Mouse (Mus musculus) limb, embryonic 14.5 days (tissue): ENCODE results near the gene Gpr61. TPM values are rescaled to one million over a fixed set of nuclear protein-coding genes. Genes with fewer than 3 reads are reported as not detected.
A peak's percentile ranks its signal among the peaks of the same experiment; 100 is the strongest.

Source experiments
- ATAC-seq: fragments of 200-750 bp; cut with Nextera tagmentation; 2 replicates; pipeline ENCODE4 v1.8.0; 2017; ENCODE audit warnings: low read depth, moderate number of reproducible peaks, moderate TSS enrichment; ENCODE audit not compliant: low FRiP score
- DNase-seq: peaks from one replicate; pipeline ENCODE4 v3.0.0-alpha.2; 2015; ENCODE audit warnings: low spot score
- H3K27ac ChIP-seq: fragments of 300-500 bp; sonication (generic); replicated peaks from 2 replicates; pipeline ENCODE4 v1.5.1; 2014; ENCODE audit warnings: low read depth, mild to moderate bottlenecking, low read length, moderate library complexity, mixed read lengths
- H3K27me3 ChIP-seq: fragments of 300-500 bp; sonication (generic); 2 replicates; pipeline ENCODE4 v1.6.1; 2014; ENCODE audit warnings: low read length, mixed read lengths; ENCODE audit not compliant: control insufficient read depth, insufficient read depth
- H3K36me3 ChIP-seq: fragments of 300-500 bp; sonication (generic); 2 replicates; pipeline ENCODE4 v1.6.1; 2014; ENCODE audit warnings: mild to moderate bottlenecking, low read length, moderate library complexity, mixed read lengths; ENCODE audit not compliant: control insufficient read depth, insufficient read depth
- H3K4me1 ChIP-seq: fragments of 300-500 bp; sonication (generic); 2 replicates; pipeline ENCODE4 v1.6.1; 2014; ENCODE audit warnings: antibody characterized with exemption, low read length, mixed read lengths; ENCODE audit not compliant: control insufficient read depth, insufficient read depth
- H3K4me2 ChIP-seq: fragments of 300-500 bp; sonication (generic); replicated peaks from 2 replicates; pipeline ENCODE4 v1.6.1; 2014; ENCODE audit warnings: low read depth, mild to moderate bottlenecking, low read length, moderate library complexity; ENCODE audit not compliant: severe bottlenecking
- H3K4me3 ChIP-seq: fragments of 300-500 bp; sonication (generic); replicated peaks from 2 replicates; pipeline ENCODE4 v1.5.1; 2014; ENCODE audit warnings: low read length
- H3K9ac ChIP-seq: fragments of 300-500 bp; sonication (generic); 2 replicates; pipeline ENCODE4 v1.6.1; 2014; ENCODE audit warnings: mild to moderate bottlenecking, low read depth, low read length, moderate library complexity; ENCODE audit not compliant: severe bottlenecking
- H3K9me3 ChIP-seq: fragments of 300-500 bp; sonication (generic); 2 replicates; pipeline ENCODE4 v1.6.1; 2016; ENCODE audit warnings: low read length; ENCODE audit not compliant: control insufficient read depth
- POLR2A ChIP-seq: fragments of 200-500 bp; IDR thresholded peaks from 2 replicates; pipeline ENCODE4 v1.8.0; 2012; ENCODE audit warnings: inconsistent platforms, mild to moderate bottlenecking, moderate library complexity, borderline replicate concordance; ENCODE audit not compliant: insufficient read depth, insufficient read length; ENCODE audit errors: extremely low read depth
- WGBS: fragments of 180-500 bp; shearing (Covaris S2); extraction: QIAGEN DNeasy Blood & Tissue Kit; methylation state at CpG from one replicate; pipeline ENCODE4 v1.1.7; 2014; 5-methylcytosine and 5-hydroxymethylcytosine counted together
- polyA plus RNA-seq, 2 experiments: library from polyadenylated mRNA; depleted of rRNA in 1 of 2; stranded (reverse) in 1 of 2; unstranded in 1 of 2; fragments of >200 nt; fragmentation: Nextera tagmentation in 1 of 2; extraction: Ambion mirVana in 1 of 2; gene quantifications; 2 replicates each; pipeline versions ENCODE4 v1.2.1 to v1.2.3; 2012 to 2014

Gpr61 gene
- polyA plus RNA-seq, 2 experiments = 0.10 to 0.26 TPM

DNA sequence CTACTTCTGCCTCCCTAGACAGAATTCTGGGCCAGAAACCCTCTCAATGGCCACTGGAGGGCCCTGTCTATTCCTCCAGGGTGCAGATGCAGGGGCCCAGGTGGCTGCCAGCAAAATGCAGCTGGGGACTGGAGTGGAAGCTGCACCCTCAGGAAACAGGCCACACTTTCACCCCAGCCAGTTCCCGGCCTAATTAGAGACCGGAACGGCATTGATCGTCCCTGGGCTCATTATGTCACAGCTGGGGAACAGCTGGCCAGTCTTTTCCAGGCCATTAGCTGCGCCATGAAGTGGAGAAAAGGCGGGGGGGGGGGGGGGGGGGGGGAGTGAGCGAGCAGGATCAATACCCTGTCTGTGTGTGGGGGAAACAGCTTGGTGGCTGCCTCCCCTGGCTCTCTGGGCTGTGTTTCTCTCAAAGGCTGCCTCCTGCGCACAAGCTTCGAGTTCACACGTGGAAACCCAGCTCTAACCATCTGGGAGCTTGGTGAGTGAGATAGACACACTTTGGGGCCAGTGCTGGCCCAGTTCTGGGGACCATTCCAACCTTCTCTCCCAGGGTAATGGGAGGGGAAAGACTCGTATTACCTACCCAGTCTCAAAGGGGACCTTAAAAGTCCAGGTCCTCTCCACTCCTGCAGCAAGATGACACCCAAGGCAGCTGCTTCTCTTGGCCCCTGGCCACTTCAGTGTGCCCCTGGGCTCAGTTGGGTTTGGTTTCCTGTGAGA lies 12.0 kb upstream of the Gpr61 start:
- ATAC-seq = peak; percentile 79
- DNase-seq = peak; percentile 76
- peak overlapping the region; percentile 15; the same call in 1 of the 2 replicates for H3K4me2 ChIP-seq

DNA sequence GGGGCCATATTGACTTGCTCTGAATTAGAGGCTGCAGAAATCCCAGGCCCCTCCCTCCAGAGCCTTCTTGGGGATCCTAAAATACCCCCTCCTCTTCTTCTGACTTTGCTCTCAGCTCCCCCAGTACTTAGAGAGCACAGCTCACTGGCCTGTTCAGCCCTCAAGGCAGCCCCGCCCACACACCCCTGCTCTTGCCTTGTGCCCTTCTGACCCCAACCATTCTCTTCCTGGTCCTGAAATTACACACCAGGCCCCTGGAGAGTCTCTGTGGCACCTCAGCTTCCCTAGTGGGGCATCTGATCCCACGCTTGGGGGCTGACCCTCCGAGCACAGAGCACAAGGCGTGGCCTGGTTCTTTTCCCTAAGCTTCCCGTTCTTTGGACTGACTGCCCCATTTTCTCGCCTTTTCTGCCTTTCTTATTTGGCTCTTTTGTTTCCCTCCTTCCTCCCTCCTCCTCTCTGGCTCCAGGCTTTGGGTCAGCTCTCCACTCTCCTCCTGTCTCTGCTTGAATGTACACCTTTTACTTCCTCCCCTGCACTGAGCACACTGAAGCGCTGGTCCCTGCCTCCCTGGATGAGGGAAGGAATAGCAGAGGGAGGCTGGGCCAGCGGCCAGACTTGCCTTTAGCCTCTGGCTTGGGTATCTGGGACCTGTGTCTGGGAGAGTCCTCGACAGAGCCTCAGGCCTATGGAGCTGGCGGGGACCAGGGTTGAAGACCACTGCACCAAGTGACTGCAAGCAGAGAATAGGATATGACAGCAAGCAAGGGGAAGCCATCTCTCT lies 11.0 kb upstream of the Gpr61 start:
- no peak overlapping the region for H3K9ac ChIP-seq
- peaks cover 45% of the 10 kb centered on the region for H3K4me1 ChIP-seq
- H3K27me3 ChIP-seq = no peaks in the 10 kb centered on the region
- no peak for TF ChIP-seq POLR2A
- 22% methylated on average over 10 of the region's 10 CpGs for WGBS
- H3K4me2 ChIP-seq = no peak overlapping the region
- no peaks in the 10 kb centered on the region for H3K36me3 ChIP-seq
- peak; percentile 18; the same call in 1 of the 2 replicates for ATAC-seq
- no peak overlapping the region for H3K4me3 ChIP-seq
- no peak for DNase-seq
- peak overlapping the region; percentile 10; the same call in 1 of the 2 replicates for H3K27ac ChIP-seq
- H3K9me3 ChIP-seq = no peaks in the 10 kb centered on the region

More for the DNA sequence above, 12.0 kb upstream of the Gpr61 start:
- peaks cover 45% of the 10 kb centered on the region for H3K4me1 ChIP-seq
- H3K4me3 ChIP-seq = no peak overlapping the region
- 11% methylated on average over 10 of the region's 11 CpGs for WGBS
- H3K9ac ChIP-seq = no peak overlapping the region
- no peaks in the 10 kb centered on the region for H3K27me3 ChIP-seq
- H3K9me3 ChIP-seq = no peaks in the 10 kb centered on the region
- H3K27ac ChIP-seq = peak overlapping the region; percentile 58
- no peak for TF ChIP-seq POLR2A
- no peaks in the 10 kb centered on the region for H3K36me3 ChIP-seq

DNA sequence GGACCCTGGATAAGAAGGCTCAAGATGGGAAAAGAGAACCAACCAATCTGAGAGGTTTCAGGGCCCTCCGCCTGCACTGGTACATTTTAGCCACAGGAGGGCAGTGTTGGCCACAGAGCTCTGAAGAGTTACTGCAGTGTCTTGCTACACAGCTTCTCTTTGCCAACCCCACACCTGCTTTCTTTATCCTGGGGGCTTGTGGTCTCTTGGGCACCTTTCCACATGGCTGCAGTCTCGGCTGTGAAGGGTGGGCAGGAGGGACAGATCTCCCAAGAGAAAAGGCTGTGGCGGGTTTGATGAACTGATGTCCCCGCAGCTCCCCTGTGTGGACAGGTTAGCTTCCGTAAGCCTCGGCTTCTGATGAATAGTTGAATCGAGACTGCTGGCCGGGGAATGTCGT lies 10.1 kb upstream of the Gpr61 start:
- Histone ChIP-seq H3K27ac (no peak overlapping the region), H3K36me3 (no peaks in the 10 kb centered on the region), H3K4me2 (peak overlapping the region; percentile 36), H3K4me1 (peaks cover 45% of the 10 kb centered on the region), H3K4me3 (no peak overlapping the region), H3K9ac (no peak overlapping the region), H3K9me3 (no peaks in the 10 kb centered on the region), H3K27me3 (no peaks in the 10 kb centered on the region)
- WGBS = 8% methylated on average over 9 of the region's 9 CpGs
- no peak for TF ChIP-seq POLR2A
- peak; percentile 85 for DNase-seq
- ATAC-seq = no peak

DNA sequence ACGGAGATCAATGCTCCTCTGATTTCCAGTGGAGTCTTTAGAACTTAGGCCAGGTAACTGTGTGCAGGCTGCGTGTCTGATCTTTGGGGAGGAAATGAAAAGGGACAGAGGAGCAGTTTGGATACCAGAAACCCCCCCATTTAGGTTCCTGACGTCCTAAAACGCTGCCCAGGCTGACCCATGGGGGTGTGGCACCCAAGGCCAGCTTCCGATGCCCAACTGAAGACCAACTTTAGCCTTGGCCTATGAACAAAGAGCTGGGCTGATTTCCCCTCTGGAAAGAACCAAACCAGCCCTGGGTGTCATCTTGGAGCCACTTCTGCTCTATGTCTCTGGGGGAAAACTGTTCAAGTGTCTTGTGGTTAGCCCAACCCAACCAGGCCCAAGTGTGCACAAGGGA lies 9.4 kb upstream of the Gpr61 start:
- Histone ChIP-seq H3K4me3 (no peak overlapping the region), H3K27me3 (no peaks in the 10 kb centered on the region), H3K4me2 (no peak overlapping the region), H3K36me3 (no peaks in the 10 kb centered on the region), H3K9me3 (no peaks in the 10 kb centered on the region), H3K27ac (no peak overlapping the region), H3K4me1 (peaks cover 40% of the 10 kb centered on the region), H3K9ac (0 out of 2 replicates have a peak overlapping the region, but pooled peaks have one; percentile 5)
- ATAC-seq (no peak), DNase-seq (no peak)
- TF ChIP-seq POLR2A = no peak
- 74% methylated on average over 5 of the region's 5 CpGs for WGBS

DNA sequence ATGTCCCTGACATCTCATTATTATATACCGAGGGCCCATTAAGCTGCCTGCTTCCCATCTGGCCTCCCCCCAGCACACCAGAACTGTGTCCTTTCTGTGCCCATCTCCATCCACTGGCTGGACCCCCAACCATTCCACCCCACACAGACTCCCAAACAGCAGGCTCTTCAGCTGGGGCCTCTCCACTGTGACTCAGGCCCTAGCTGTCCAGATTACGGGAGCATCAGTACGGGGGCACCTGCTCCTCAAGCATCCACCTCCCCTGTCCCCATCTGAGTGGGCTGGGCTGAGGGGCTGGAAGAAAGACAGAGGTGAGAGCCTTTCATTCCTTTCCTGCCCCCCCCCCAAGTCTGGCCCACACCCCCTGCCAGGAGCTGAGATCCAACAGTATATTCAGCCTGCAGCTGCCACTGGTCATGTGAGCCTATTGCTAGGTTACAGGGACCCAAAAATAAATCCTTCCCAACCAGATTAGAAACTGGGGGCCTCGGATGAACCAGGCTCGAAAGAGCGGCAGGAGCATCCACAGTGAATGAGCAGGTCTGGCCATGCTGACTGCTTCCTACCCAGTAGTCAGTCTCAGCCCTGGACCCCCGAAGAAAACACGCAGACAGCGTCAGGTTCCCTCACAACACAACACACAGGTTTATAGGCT lies 3.8 kb upstream of the Gpr61 start:
- no peak overlapping the region for H3K27ac ChIP-seq
- DNase-seq (no peak), ATAC-seq (peak; percentile 77; the same call in 1 of the 2 replicates)
- no peak for TF ChIP-seq POLR2A
- no peaks in the 10 kb centered on the region for H3K36me3 ChIP-seq
- H3K9me3 ChIP-seq = no peaks in the 10 kb centered on the region
- WGBS = 71% methylated on average over 9 of the region's 9 CpGs
- no peaks in the 10 kb centered on the region for H3K4me1 ChIP-seq
- 0 out of 2 replicates have a peak overlapping the region, but pooled peaks have one; percentile 7 for H3K9ac ChIP-seq
- H3K27me3 ChIP-seq = no peaks in the 10 kb centered on the region
- no peak overlapping the region for H3K4me2 ChIP-seq
- no peak overlapping the region for H3K4me3 ChIP-seq
